Mouse (Mus musculus): ENCODE results near the gene Paox.

GRCm38 (mm10) chr7:140111943-140112342, 3.7 kb upstream of the Paox start:
- TF ChIP-seq TAL1 (IDR thresholded peaks at IDR 0.05; ENCODE audit: low read length) (no peak), GATA1 (IDR thresholded peaks at IDR 0.05; ENCODE audit: low read length) (no peak)

Measured in erythroblast, embryonic 14.5 days (primary cell).